In the genomic region with DNA sequence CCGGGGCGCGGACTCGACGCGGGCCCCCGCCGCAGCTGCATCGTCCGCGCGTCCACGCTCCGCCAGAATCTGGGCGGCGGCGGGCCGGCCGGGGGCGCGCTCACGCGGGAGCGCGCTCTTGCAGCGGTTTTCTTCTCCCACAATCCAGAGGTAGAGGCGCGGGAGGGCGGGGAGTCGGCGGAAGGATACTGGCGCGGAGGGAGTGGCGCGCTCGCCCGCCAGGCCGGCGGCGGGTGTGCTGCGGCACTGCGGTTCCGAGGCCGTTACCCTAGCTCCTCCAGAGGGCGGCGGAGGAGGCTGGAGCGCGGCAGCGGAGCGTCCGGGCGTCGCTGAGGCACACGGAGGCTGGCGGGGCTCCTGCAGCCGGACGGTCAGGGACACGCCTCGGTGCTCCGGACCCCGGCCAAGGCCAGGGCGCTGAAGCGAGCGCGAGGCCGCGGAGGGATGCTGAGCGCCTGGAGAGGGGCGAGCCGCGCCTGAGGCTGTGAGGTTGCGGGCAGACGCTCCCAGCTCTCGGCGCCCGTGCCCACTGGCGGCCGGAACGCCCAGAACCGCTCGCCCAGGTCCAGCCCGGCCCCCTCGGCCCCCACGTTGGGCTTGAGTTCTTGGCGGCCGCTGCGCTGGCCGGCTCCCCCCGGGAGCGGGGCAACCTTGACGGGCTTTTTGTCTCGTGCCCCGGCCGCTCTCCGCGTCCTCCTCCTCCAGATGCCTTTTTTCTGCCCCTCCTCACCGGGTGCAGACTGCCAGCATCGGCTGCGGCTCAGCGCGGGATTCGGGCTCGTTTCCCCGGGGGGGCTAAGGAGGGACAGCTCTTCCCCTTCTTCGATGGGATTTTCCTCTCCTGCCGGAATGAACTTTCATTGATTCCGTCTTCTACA, we compare ENCODE assay signal across 8 mouse cellular contexts. TPM values are rescaled to one million over a fixed set of nuclear protein-coding genes. Genes with fewer than 3 reads are reported as not detected.
DNase-seq lines count a peak whose midpoint lies in the region; ATAC-seq and TF ChIP-seq lines count a peak whose summit lies in the region.

TSS of gene Ccdc88a (plus strand) at position 263 of the 878 bp plus-strand sequence.

- H3K4me3 ChIP-seq in embryonic facial prominence, embryonic 13.5 days = peak within 1 kb of the TSS; percentile 85
- H3K4me3 ChIP-seq in kidney, adult 2 months (ENCODE audit: insufficient read depth, low read depth, low read length) = peak within 1 kb of the TSS; percentile 84
- H3K4me3 ChIP-seq in limb, embryonic 12.5 days (replicated peaks) = peak within 1 kb of the TSS; percentile 86
- peak within 1 kb of the TSS; percentile 78 for H3K4me3 ChIP-seq in midbrain, embryonic 15.5 days
- peak within 1 kb of the TSS; percentile 88 for H3K4me3 ChIP-seq in spleen, adult 2 months (ENCODE audit: extremely low read depth, insufficient read depth, insufficient read length)

- peak within 1 kb of the TSS; percentile 95 for H3K27ac ChIP-seq in embryonic facial prominence, embryonic 13.5 days
- peak within 1 kb of the TSS; percentile 52 for H3K27ac ChIP-seq in kidney, adult 2 months (ENCODE audit: insufficient read depth, low read depth, low read length)
- H3K27ac ChIP-seq in limb, embryonic 12.5 days = peak within 1 kb of the TSS; percentile 97
- H3K27ac ChIP-seq in midbrain, embryonic 15.5 days = peak within 1 kb of the TSS; percentile 96
- peak within 1 kb of the TSS; percentile 66 for H3K27ac ChIP-seq in spleen, adult 2 months (ENCODE audit: insufficient read depth, low read length)

- H3K27me3 ChIP-seq in embryonic facial prominence, embryonic 13.5 days = no peaks in the 10 kb centered on the region
- no peaks in the 10 kb centered on the region for H3K27me3 ChIP-seq in kidney, adult 2 months (replicated peaks; ENCODE audit: control insufficient read depth, insufficient read depth, low read length)
- no peaks in the 10 kb centered on the region for H3K27me3 ChIP-seq in limb, embryonic 12.5 days
- H3K27me3 ChIP-seq in midbrain, embryonic 15.5 days (replicated peaks) = no peaks in the 10 kb centered on the region
- H3K27me3 ChIP-seq in spleen, adult 2 months (ENCODE audit: control insufficient read depth, insufficient read depth, low read length) = 0 out of 2 replicates have a peak, but pooled peaks cover 4% of the 10 kb centered on the region

- no peaks in the 10 kb centered on the region for H3K9me3 ChIP-seq in embryonic facial prominence, embryonic 13.5 days
- no peaks in the 10 kb centered on the region for H3K9me3 ChIP-seq in limb, embryonic 12.5 days
- no peaks in the 10 kb centered on the region for H3K9me3 ChIP-seq in midbrain, embryonic 15.5 days

- DNase-seq in 3134 (ENCODE audit: extremely low read depth, insufficient read length, low spot score) = peak; percentile 99
- DNase-seq in adrenal gland, postnatal 36 days = peak; percentile 98
- DNase-seq in heart, adult 18-20 months = peak; percentile 96 to 97
- peak; percentile 97 for DNase-seq in kidney, adult 2 months
- peak; percentile 57 to 82 for DNase-seq in spleen, adult 2 months (ENCODE audit: low read depth in 1 of 2, low spot score in 2 of 2)

- WGBS in embryonic facial prominence, embryonic 13.5 days = under 1% methylated on average over 106 of the region's 107 CpGs
- WGBS in kidney, adult 2 months = under 1% methylated on average over 96 of the region's 107 CpGs
- under 1% methylated on average over 107 of the region's 107 CpGs for WGBS in limb, embryonic 12.5 days
- under 1% methylated on average over 101 of the region's 107 CpGs for WGBS in midbrain, embryonic 15.5 days
- WGBS in spleen, adult 2 months = under 1% methylated on average over 93 of the region's 107 CpGs

- TF ChIP-seq POLR2A in kidney, adult 2 months (IDR thresholded peaks at IDR 0.05; ENCODE audit: low read depth, low read length) = peak; percentile 65
- TF ChIP-seq POLR2A in spleen, adult 2 months (IDR thresholded peaks at IDR 0.05; ENCODE audit: low read depth, low read length) = peak; percentile 60

- ATAC-seq in embryonic facial prominence, embryonic 13.5 days (ENCODE audit: insufficient number of reproducible peaks, insufficient read depth, low FRiP score, low TSS enrichment, low read depth) = peak; percentile 97
- ATAC-seq in limb, embryonic 12.5 days (ENCODE audit: insufficient number of reproducible peaks, insufficient read depth, low FRiP score, low TSS enrichment, low read depth) = peak; percentile 93
- ATAC-seq in midbrain, embryonic 15.5 days (replicated peaks) = peak; percentile 97

- peaks cover 6% of the 10 kb centered on the region; the same call in 1 of the 2 replicates for H3K4me1 ChIP-seq in embryonic facial prominence, embryonic 13.5 days
- no peaks in the 10 kb centered on the region for H3K4me1 ChIP-seq in kidney, adult 2 months (ENCODE audit: control insufficient read depth, insufficient read depth, low read length)
- peaks cover 6% of the 10 kb centered on the region for H3K4me1 ChIP-seq in limb, embryonic 12.5 days (replicated peaks)
- H3K4me1 ChIP-seq in midbrain, embryonic 15.5 days = peaks cover 18% of the 10 kb centered on the region
- peaks cover 2% of the 10 kb centered on the region; the same call in 1 of the 2 replicates for H3K4me1 ChIP-seq in spleen, adult 2 months (ENCODE audit: control insufficient read depth, insufficient read depth, insufficient read length)

- H3K4me2 ChIP-seq in embryonic facial prominence, embryonic 13.5 days = peak within 1 kb of the TSS; percentile 61
- H3K4me2 ChIP-seq in limb, embryonic 12.5 days = peak within 1 kb of the TSS; percentile 52
- H3K4me2 ChIP-seq in midbrain, embryonic 15.5 days = peak within 1 kb of the TSS; percentile 49

- TF ChIP-seq CTCF in kidney, adult 2 months (conservative IDR thresholded peaks at IDR 0.05; ENCODE audit: insufficient read depth, insufficient read length, low read depth, low read length) = peak; percentile 34; the same call in 1 of the 2 replicates
- 0 out of 2 replicates have a peak, but pooled peaks have one; percentile 2 for TF ChIP-seq CTCF in spleen, adult 2 months (IDR thresholded peaks at IDR 0.05; ENCODE audit: extremely low read depth, insufficient read depth, insufficient read length, insufficient replicate concordance)

- H3K36me3 ChIP-seq in embryonic facial prominence, embryonic 13.5 days = 0 out of 2 replicates have a peak, but pooled peaks cover 6% of the 10 kb centered on the region
- no peaks in the 10 kb centered on the region for H3K36me3 ChIP-seq in kidney, adult 2 months (ENCODE audit: control insufficient read depth, insufficient read depth, low read length)
- H3K36me3 ChIP-seq in limb, embryonic 12.5 days = peaks cover 6% of the 10 kb centered on the region; the same call in 1 of the 2 replicates
- no peaks in the 10 kb centered on the region for H3K36me3 ChIP-seq in midbrain, embryonic 15.5 days (replicated peaks)
- no peaks in the 10 kb centered on the region for H3K36me3 ChIP-seq in spleen, adult 2 months (ENCODE audit: control insufficient read depth, insufficient read depth, low read length)

- H3K9ac ChIP-seq in embryonic facial prominence, embryonic 13.5 days = peak within 1 kb of the TSS; percentile 95
- peak within 1 kb of the TSS; percentile 97 for H3K9ac ChIP-seq in limb, embryonic 12.5 days (replicated peaks)
- peak within 1 kb of the TSS; percentile 91 for H3K9ac ChIP-seq in midbrain, embryonic 15.5 days

RNA-seq across cellular contexts. Expression of gene Ccdc88a, which starts in this region (rescaled TPM):
- total RNA-seq in adrenal gland, postnatal 36 days (2021) = 10 to 100 TPM; 13.9 to 19.3 TPM
- polyA plus RNA-seq in embryonic facial prominence, embryonic 13.5 days (2015; fragmentation: Nextera tagmentation; extraction: Ambion mirVana) = 48.2 and 50.6 TPM in 2 replicates
- total RNA-seq in heart, adult 18-20 months (2021) = 1 to 10 TPM; 7.3 to 8.6 TPM
- 0.80 and 1.3 TPM in 2 replicates for polyA plus RNA-seq in kidney, adult 2 months (2012; rRNA removed)
- polyA plus RNA-seq in limb, embryonic 12.5 days (2016; fragmentation: Nextera tagmentation; extraction: Ambion mirVana) = 61.5 and 72.2 TPM in 2 replicates
- 81.4 and 88.8 TPM in 2 replicates for polyA plus RNA-seq in midbrain, embryonic 15.5 days (2015; fragmentation: Nextera tagmentation; extraction: Ambion mirVana)
- 0.82 and 2.0 TPM in 2 replicates for polyA plus RNA-seq in spleen, adult 2 months (2012; rRNA removed)

Comparison
In these comparisons a context has a peak if more than half of its experiments do, and no peak if none do; other contexts are left out.
1. Peak in every context shown above with its lines: DNase-seq, ATAC-seq, H3K4me3 ChIP-seq and H3K27ac ChIP-seq.
2. RNA of gene Ccdc88a (polyA plus RNA-seq): 81.4 to 88.8 TPM in midbrain, embryonic 15.5 days, 61.5 to 72.2 TPM in limb, embryonic 12.5 days and 48.2 to 50.6 TPM in embryonic facial prominence, embryonic 13.5 days; 0.80 to 1.3 TPM in kidney, adult 2 months and 0.82 to 2.0 TPM in spleen, adult 2 months; every median in the first group is over 10 times any median in the second.